Mouse (Mus musculus): ENCODE measurements around the gene Jag1.

- no peak for TF ChIP-seq MAFK (IDR thresholded peaks at IDR 0.05; ENCODE audit: borderline replicate concordance, low read depth, low read length)
- no peak for TF ChIP-seq E2F4 (IDR thresholded peaks at IDR 0.05; ENCODE audit: borderline replicate concordance, low read depth, low read length)
- no peak for TF ChIP-seq ZNF384 (IDR thresholded peaks at IDR 0.05; ENCODE audit: low read depth, low read length)
- TF ChIP-seq CTCF (IDR thresholded peaks at IDR 0.05 in 2 of 3, conservative IDR thresholded peaks at IDR 0.05 in 1 of 3; ENCODE audit: control insufficient read depth in 1 of 3, insufficient read depth in 1 of 3, low read depth in 2 of 3, low read length in 3 of 3, poor library complexity in 1 of 3, severe bottlenecking in 1 of 3): no peak
- no peak for TF ChIP-seq JUND (IDR thresholded peaks at IDR 0.05; ENCODE audit: low read depth, low read length)
- no peak for TF ChIP-seq ELF1 (IDR thresholded peaks at IDR 0.05; ENCODE audit: low read depth, low read length)
- no peak for TF ChIP-seq EP300 (IDR thresholded peaks at IDR 0.05; ENCODE audit: low read depth in 1 of 2, low read length in 2 of 2)
- TF ChIP-seq TCF12 (IDR thresholded peaks at IDR 0.05; ENCODE audit: low read depth, low read length): no peak
- TF ChIP-seq MXI1 (IDR thresholded peaks at IDR 0.05; ENCODE audit: low read depth, low read length): no peak
Observed at GRCm38 (mm10) chr2:137098269-137099035, 18.0 kb downstream of the Jag1 start.
